Mouse (Mus musculus) MEL (cell line): Measurements from ENCODE around the gene E030025P04Rik. TPM values are rescaled to one million over a fixed set of nuclear protein-coding genes. Genes with fewer than 3 reads are reported as not detected.
A peak's percentile ranks its signal among the peaks of the same experiment; 100 is the strongest.

Experiments
- DNase-seq: peaks from one replicate; pipeline ENCODE4 v3.0.0; 2011; ENCODE audit warnings: low read depth, low spot score
- H3K27ac ChIP-seq: 2 replicates; pipeline ENCODE4 v1.5.1; 2012; ENCODE audit warnings: low read depth, mild to moderate bottlenecking, control low read depth, low read length, moderate library complexity; ENCODE audit not compliant: control insufficient read depth
- H3K27me3 ChIP-seq, 2 experiments: fragments of 150-350 bp in 1 of 2; sonication (generic) in 1 of 2; 2 replicates each; pipeline ENCODE4 v1.6.1; 2012; ENCODE audit warnings: low read length in 2 of 2, mild to moderate bottlenecking in 2 of 2, improper control_type of control experiment in 1 of 2, moderate library complexity in 1 of 2; ENCODE audit not compliant: insufficient read depth in 2 of 2, control insufficient read depth in 1 of 2
- H3K36me3 ChIP-seq, 2 experiments: 2 replicates each; pipeline ENCODE4 v1.6.1; 2012 to 2014; ENCODE audit warnings: low read length in 2 of 2, improper control_type of control experiment in 1 of 2, inconsistent platforms in 1 of 2, mild to moderate bottlenecking in 1 of 2; ENCODE audit not compliant: insufficient read depth in 2 of 2, control insufficient read depth in 1 of 2
- H3K4me1 ChIP-seq, 2 experiments: fragments of 150-350 bp in 1 of 2; sonication (generic) in 1 of 2; 2 replicates each; pipeline ENCODE4 v1.6.1; 2012; ENCODE audit warnings: low read length in 2 of 2, improper control_type of control experiment in 1 of 2, mild to moderate bottlenecking in 1 of 2; ENCODE audit not compliant: insufficient read depth in 2 of 2, control insufficient read depth in 1 of 2
- H3K4me3 ChIP-seq, 2 experiments: fragments of 150-350 bp in 1 of 2; sonication (generic) in 1 of 2; 2 replicates each; pipeline ENCODE4 v1.5.1; 2012; ENCODE audit warnings: low read depth in 2 of 2, low read length in 2 of 2, mild to moderate bottlenecking in 2 of 2, moderate library complexity in 2 of 2, control low read depth in 1 of 2, improper control_type of control experiment in 1 of 2; ENCODE audit not compliant: control insufficient read depth in 1 of 2, insufficient read depth in 1 of 2
- H3K79me2 ChIP-seq: 2 replicates; pipeline ENCODE4 v1.6.1; 2012; ENCODE audit warnings: mild to moderate bottlenecking, low read length, moderate library complexity; ENCODE audit not compliant: control insufficient read depth, poor library complexity, insufficient read depth
- H3K9ac ChIP-seq: 2 replicates; pipeline ENCODE4 v1.6.1; 2012; ENCODE audit warnings: low read depth, mild to moderate bottlenecking, control low read depth, low read length, moderate library complexity; ENCODE audit not compliant: control insufficient read depth, poor library complexity, severe bottlenecking
- H3K9me3 ChIP-seq: fragments of 150-350 bp; sonication (generic); replicated peaks from 2 replicates; pipeline ENCODE4 v1.6.1; 2012; ENCODE audit warnings: mild to moderate bottlenecking, low read length, improper control_type of control experiment, moderate library complexity; ENCODE audit not compliant: insufficient read depth
- BHLHE40 ChIP-seq: IDR thresholded peaks from 2 replicates; pipeline ENCODE4 v1.6.1; 2012; ENCODE audit warnings: low read depth, mild to moderate bottlenecking, inconsistent platforms, low read length, improper control_type of control experiment, borderline replicate concordance
- CTCF ChIP-seq, 3 experiments: IDR thresholded peaks in 2 of 3; conservative IDR thresholded peaks in 1 of 3; 2 replicates each; pipeline ENCODE4 v1.5.1; 2011 to 2012; ENCODE audit warnings: low read length in 3 of 3, low read depth in 2 of 3, mild to moderate bottlenecking in 2 of 3, improper control_type of control experiment in 1 of 3, inconsistent platforms in 1 of 3, mixed read lengths in 1 of 3, moderate library complexity in 1 of 3; ENCODE audit not compliant: control insufficient read depth in 1 of 3, insufficient read depth in 1 of 3, poor library complexity in 1 of 3, severe bottlenecking in 1 of 3
- ELF1 ChIP-seq: IDR thresholded peaks from 2 replicates; pipeline ENCODE4 v1.6.1; 2014; ENCODE audit warnings: low read depth, mild to moderate bottlenecking, inconsistent platforms, low read length, improper control_type of control experiment, moderate library complexity
- ETS1 ChIP-seq: IDR thresholded peaks from 2 replicates; pipeline ENCODE4 v1.6.1; 2012; ENCODE audit warnings: low read depth, mild to moderate bottlenecking, inconsistent platforms, low read length, improper control_type of control experiment, moderate library complexity
- GATA1 ChIP-seq: IDR thresholded peaks from 2 replicates; pipeline ENCODE4 v1.6.1; 2011; ENCODE audit warnings: low read depth, low read length, improper control_type of control experiment
- JUND ChIP-seq: IDR thresholded peaks from 2 replicates; pipeline ENCODE4 v1.6.1; 2011; ENCODE audit warnings: low read depth, mild to moderate bottlenecking, improper control_type of control experiment, low read length
- MAFK ChIP-seq: IDR thresholded peaks from 2 replicates; pipeline ENCODE4 v1.6.1; 2011; ENCODE audit warnings: low read depth, mild to moderate bottlenecking, low read length, improper control_type of control experiment, borderline replicate concordance
- MAX ChIP-seq: IDR thresholded peaks from 2 replicates; pipeline ENCODE4 v1.6.1; 2011; ENCODE audit warnings: low read length, improper control_type of control experiment
- NELFE ChIP-seq: IDR thresholded peaks from 2 replicates; pipeline ENCODE4 v1.6.1; 2011; ENCODE audit warnings: low read depth, low read length, improper control_type of control experiment
- POLR2A ChIP-seq, 2 experiments: IDR thresholded peaks; 2 replicates each; pipeline ENCODE4 v1.6.1; 2011 to 2012; ENCODE audit warnings: low read length in 2 of 2, mild to moderate bottlenecking in 2 of 2, control low read depth in 1 of 2, improper control_type of control experiment in 1 of 2, low read depth in 1 of 2, moderate library complexity in 1 of 2; ENCODE audit not compliant: control insufficient read depth in 1 of 2, insufficient read depth in 1 of 2, poor library complexity in 1 of 2
- RAD21 ChIP-seq: IDR thresholded peaks from 2 replicates; pipeline ENCODE4 v1.6.1; 2011; ENCODE audit warnings: mild to moderate bottlenecking, low read depth, low read length, improper control_type of control experiment
- RCOR1 ChIP-seq: IDR thresholded peaks from 2 replicates; pipeline ENCODE4 v1.6.1; 2012; ENCODE audit warnings: low read depth, mild to moderate bottlenecking, inconsistent platforms, low read length, improper control_type of control experiment
- SMC3 ChIP-seq: IDR thresholded peaks from 2 replicates; pipeline ENCODE4 v1.6.1; 2011; ENCODE audit warnings: low read depth, low read length, improper control_type of control experiment
- TBP ChIP-seq: IDR thresholded peaks from 2 replicates; pipeline ENCODE4 v1.8.0; 2011; ENCODE audit warnings: low read depth, low read length, improper control_type of control experiment
- UBTF ChIP-seq: IDR thresholded peaks from 2 replicates; pipeline ENCODE4 v1.6.1; 2012; ENCODE audit warnings: low read depth, mild to moderate bottlenecking, inconsistent platforms, low read length, improper control_type of control experiment, moderate library complexity, borderline replicate concordance; ENCODE audit not compliant: insufficient read depth
- USF2 ChIP-seq, 2 experiments: IDR thresholded peaks; 2 replicates each; pipeline ENCODE4 v1.6.1; 2011 to 2012; ENCODE audit warnings: improper control_type of control experiment in 2 of 2, low read length in 2 of 2, borderline replicate concordance in 1 of 2, inconsistent platforms in 1 of 2, low read depth in 1 of 2, mild to moderate bottlenecking in 1 of 2; ENCODE audit not compliant: insufficient read depth in 1 of 2
- ZC3H11A ChIP-seq: IDR thresholded peaks from 2 replicates; pipeline ENCODE4 v1.6.1; 2012; ENCODE audit warnings: low read depth, mild to moderate bottlenecking, inconsistent platforms, low read length, improper control_type of control experiment
- ZNF384 ChIP-seq: IDR thresholded peaks from 2 replicates; pipeline ENCODE4 v1.6.1; 2012; ENCODE audit warnings: low read depth, mild to moderate bottlenecking, inconsistent platforms, low read length, improper control_type of control experiment
- polyA plus RNA-seq, 2 experiments: library from polyadenylated mRNA; stranded (reverse) in 1 of 2; unstranded in 1 of 2; fragments of >175 nt in 1 of 2; fragments of >200 nt in 1 of 2; gene quantifications; 2 replicates each; pipeline versions ENCODE4 v1.2.1 to v1.2.4; 2012; ENCODE audit warnings: low replicate concordance in 2 of 2, low read depth in 1 of 2; ENCODE audit not compliant: insufficient read length in 2 of 2, insufficient read depth in 1 of 2, missing spikeins in 1 of 2
- total RNA-seq: library from RNA; depleted of rRNA; stranded (reverse); fragments of 300-350 nt; gene quantifications from 2 replicates; pipeline ENCODE4 v1.2.3, GENCODE M21; 2012

Gene E030025P04Rik
- total and polyA plus RNA-seq, 3 experiments: not detected

DNA sequence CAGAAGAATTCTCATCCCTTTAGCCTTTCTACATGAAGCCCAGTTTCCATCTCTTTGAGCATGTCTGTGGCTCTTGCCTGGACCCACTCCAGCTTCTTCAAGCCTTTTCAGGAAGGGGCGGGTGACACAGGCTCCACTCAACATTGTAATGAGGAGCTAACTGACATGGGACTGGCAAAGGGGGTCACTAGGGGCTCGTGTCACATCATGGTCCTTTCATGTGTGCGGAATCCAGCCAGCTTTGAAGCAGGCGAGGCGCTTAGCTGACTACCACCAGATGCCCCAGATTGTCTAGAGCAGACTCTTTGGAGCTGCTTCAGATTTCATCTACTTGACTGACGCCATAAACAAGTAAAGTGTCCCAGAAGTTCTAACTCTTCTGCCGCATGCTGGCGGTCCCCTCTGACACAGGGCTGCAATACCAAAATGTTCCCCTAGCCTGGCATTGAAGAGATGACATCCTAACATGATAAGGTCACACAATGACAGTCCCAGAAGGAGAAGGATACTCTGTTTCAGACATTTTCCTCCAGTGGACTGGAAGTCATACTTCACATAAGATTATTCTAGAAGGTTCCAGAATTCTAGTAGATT is 31.3 kb upstream of the E030025P04Rik start:
- Histone ChIP-seq H3K36me3 (no peaks in the 10 kb centered on the region), H3K79me2 (no peaks in the 10 kb centered on the region), H3K4me1 (no peaks in the 10 kb centered on the region), H3K4me3 (no peak overlapping the region), H3K9me3 (no peaks in the 10 kb centered on the region), H3K9ac (no peak overlapping the region), H3K27me3 (no peaks in the 10 kb centered on the region), H3K27ac (no peak overlapping the region)
- TF ChIP-seq NELFE: no peak
- no peak for TF ChIP-seq USF2 (IDR thresholded peaks at IDR 0.05; ENCODE audit: borderline replicate concordance in 1 of 2, insufficient read depth in 1 of 2, low read depth in 1 of 2, low read length in 2 of 2)
- TF ChIP-seq SMC3: no peak
- TF ChIP-seq GATA1: no peak
- TF ChIP-seq ELF1: no peak
- TF ChIP-seq ETS1: no peak
- TF ChIP-seq JUND: no peak
- no peak for TF ChIP-seq BHLHE40
- TF ChIP-seq TBP: no peak
- no peak for TF ChIP-seq POLR2A (IDR thresholded peaks at IDR 0.05; ENCODE audit: control insufficient read depth in 1 of 2, insufficient read depth in 1 of 2, low read depth in 1 of 2, low read length in 2 of 2, poor library complexity in 1 of 2)
- TF ChIP-seq MAX: no peak
- TF ChIP-seq ZC3H11A: no peak
- TF ChIP-seq MAFK: no peak
- TF ChIP-seq RCOR1: no peak
- no peak for TF ChIP-seq ZNF384
- DNase-seq: no peak

DNA sequence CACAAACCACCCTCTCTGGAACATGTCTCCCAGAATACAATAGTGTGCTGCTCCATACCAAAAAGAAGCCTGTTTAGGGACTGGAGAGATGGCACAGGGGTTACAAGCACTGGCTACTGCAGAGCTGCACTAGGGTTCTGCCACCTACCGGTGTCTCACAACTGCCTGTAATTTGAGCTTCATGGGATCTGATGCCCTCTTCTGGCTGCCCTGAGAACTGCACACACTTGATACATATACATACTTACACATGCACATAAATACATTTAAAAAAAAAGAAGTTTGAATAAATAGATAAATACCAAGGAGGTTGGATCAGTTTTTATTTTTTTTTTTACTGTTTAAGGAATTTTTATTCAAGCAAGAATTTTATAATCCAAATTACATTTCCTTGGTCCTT is 28.1 kb upstream of the E030025P04Rik start:
- Histone ChIP-seq H3K79me2 (no peaks in the 10 kb centered on the region), H3K9me3 (no peaks in the 10 kb centered on the region), H3K4me3 (no peak overlapping the region), H3K27me3 (no peaks in the 10 kb centered on the region)
- peak; percentile 26 for DNase-seq
- no peak; the same call in 1 of the 2 replicates for TF ChIP-seq RAD21
- TF ChIP-seq SMC3: no peak
- TF ChIP-seq CTCF (IDR thresholded peaks at IDR 0.05 in 2 of 3, conservative IDR thresholded peaks at IDR 0.05 in 1 of 3; ENCODE audit: control insufficient read depth in 1 of 3, insufficient read depth in 1 of 3, low read depth in 2 of 3, low read length in 3 of 3, poor library complexity in 1 of 3, severe bottlenecking in 1 of 3): peak; percentile 10 to 24 (median 24); a peak in 5 of 6 replicates
- no peak for TF ChIP-seq UBTF
- TF ChIP-seq, all 39 proteins: peak for 1
- no peak overlapping the region for H3K9ac ChIP-seq
- H3K4me1 ChIP-seq: no peaks in the 10 kb centered on the region
- no peaks in the 10 kb centered on the region for H3K36me3 ChIP-seq
- no peak overlapping the region for H3K27ac ChIP-seq
